Mouse (Mus musculus): ENCODE data around the gene Gm49361.

DNA sequence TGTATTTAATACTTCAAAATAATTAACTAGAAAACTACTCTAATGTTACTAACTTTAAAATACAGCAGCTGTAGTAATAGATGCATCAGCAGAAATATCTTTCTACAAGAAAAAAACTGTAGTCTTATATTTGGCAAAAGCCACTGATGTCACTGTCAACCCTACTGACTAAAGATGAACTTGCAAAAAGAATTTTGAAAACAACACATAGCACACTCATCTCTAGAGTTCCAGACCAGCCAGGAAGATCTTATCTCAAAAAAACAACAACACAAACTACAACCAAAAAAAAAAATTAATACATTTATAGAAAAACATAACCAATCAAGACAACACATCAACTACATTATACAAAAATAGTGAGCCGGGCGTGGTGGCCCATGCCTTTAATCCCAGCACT, 88.4 kb downstream of the Gm49361 start:
- TF ChIP-seq GATA2 (IDR thresholded peaks at IDR 0.05; ENCODE audit: borderline replicate concordance, low read depth, low read length) = no peak
- TF ChIP-seq CTCF (IDR thresholded peaks at IDR 0.05; ENCODE audit: low read depth, low read length) = no peak
- TF ChIP-seq GATA1 (IDR thresholded peaks at IDR 0.05; ENCODE audit: borderline replicate concordance, low read length) = no peak

All from G1E (cell line).